Mouse (Mus musculus) erythroblast, adult 5-6 weeks (primary cell): ENCODE measurements around the gene Lect2. TPM values are rescaled to one million over a fixed set of nuclear protein-coding genes. Genes with fewer than 3 reads are reported as not detected.

Experiments
- ATAC-seq: replicated peaks from 2 replicates; pipeline ENCODE4 v1.8.0; 2016; ENCODE audit warnings: moderate number of reproducible peaks, mild to moderate bottlenecking, moderate TSS enrichment, inconsistent platforms; ENCODE audit not compliant: poor library complexity, low FRiP score, severe bottlenecking
- total RNA-seq, 2 experiments: library from RNA; stranded (forward) in 1 of 2; stranded (reverse) in 1 of 2; fragments of 150-400 nt in 1 of 2; fragments of 200-764, 138-1000 nt in 1 of 2; gene quantifications; 2 replicates each; pipeline versions ENCODE4 v1.2.3 to v1.2.4; 2015 to 2017; ENCODE audit warnings: low replicate concordance in 2 of 2

Lect2 gene
- not detected in 2 replicates for total RNA-seq (2015; ENCODE audit: low replicate concordance)
- total RNA-seq (2017; ENCODE audit: low replicate concordance): not detected in 2 replicates

GRCm38 (mm10) chr13:56548401-56548800 lies at the start of gene Lect2:
Lect2 (minus strand) TSS chr13:56548502.
- no peak for ATAC-seq

GRCm38 (mm10) chr13:56597296-56597695 lies 49.0 kb upstream of the Lect2 start:
- ATAC-seq: no peak

- ATAC-seq: no peak
Observed at GRCm38 (mm10) chr13:56595246-56595645, 46.9 kb upstream of the Lect2 start.

- no peak for ATAC-seq
Observed at GRCm38 (mm10) chr13:56593961-56594391, 45.7 kb upstream of the Lect2 start.

GRCm38 (mm10) chr13:56593196-56593595 lies 44.9 kb upstream of the Lect2 start:
- ATAC-seq: no peak

GRCm38 (mm10) chr13:56591939-56592338 lies 43.6 kb upstream of the Lect2 start:
- ATAC-seq: no peak

- ATAC-seq: no peak
Observed at GRCm38 (mm10) chr13:56591191-56591590, 42.9 kb upstream of the Lect2 start.

- no peak for ATAC-seq
Observed at GRCm38 (mm10) chr13:56590202-56590601, 41.9 kb upstream of the Lect2 start.

GRCm38 (mm10) chr13:56588454-56589117 lies 40.3 kb upstream of the Lect2 start:
- no peak for ATAC-seq

GRCm38 (mm10) chr13:56586046-56586445 lies 37.7 kb upstream of the Lect2 start:
- ATAC-seq: no peak

- no peak for ATAC-seq
Observed at GRCm38 (mm10) chr13:56582720-56583119, 34.4 kb upstream of the Lect2 start.

GRCm38 (mm10) chr13:56581961-56582434 lies 33.7 kb upstream of the Lect2 start:
- no peak for ATAC-seq

- ATAC-seq: no peak
Observed at GRCm38 (mm10) chr13:56581512-56581911, 33.2 kb upstream of the Lect2 start.

- ATAC-seq: no peak
Observed at GRCm38 (mm10) chr13:56580450-56580849, 32.1 kb upstream of the Lect2 start.

GRCm38 (mm10) chr13:56578097-56578496 lies 29.8 kb upstream of the Lect2 start:
- no peak for ATAC-seq

GRCm38 (mm10) chr13:56575701-56576321 lies 27.5 kb upstream of the Lect2 start:
- ATAC-seq: no peak

- no peak for ATAC-seq
Observed at GRCm38 (mm10) chr13:56575074-56575473, 26.8 kb upstream of the Lect2 start.

- ATAC-seq: no peak
Observed at GRCm38 (mm10) chr13:56571645-56572044, 23.3 kb upstream of the Lect2 start.

GRCm38 (mm10) chr13:56566336-56566735 lies 18.0 kb upstream of the Lect2 start:
- no peak for ATAC-seq

- ATAC-seq: no peak
Observed at GRCm38 (mm10) chr13:56563075-56563474, 14.8 kb upstream of the Lect2 start.

- ATAC-seq: no peak
Observed at GRCm38 (mm10) chr13:56561129-56561528, 12.8 kb upstream of the Lect2 start.
